Mouse (Mus musculus): Measurements from ENCODE around the gene Ocrl. TPM values are rescaled to one million over a fixed set of nuclear protein-coding genes. Genes with fewer than 3 reads are reported as not detected.

Ocrl gene
- polyA plus RNA-seq, 1 experiment from 2014 or later = 24.9 TPM

- H3K9me3 ChIP-seq = no peaks in the 10 kb centered on the region
- no peak overlapping the region for H3K9ac ChIP-seq
- H3K4me1 ChIP-seq = no peaks in the 10 kb centered on the region
- H3K36me3 ChIP-seq = no peaks in the 10 kb centered on the region
- peak overlapping the region; percentile 52 for H3K4me2 ChIP-seq
- H3K27ac ChIP-seq = no peak overlapping the region
- H3K4me3 ChIP-seq = peak overlapping the region; percentile 25
- WGBS = 29% methylated on average over 19 of the region's 19 CpGs
- no peak for ATAC-seq (ENCODE audit: insufficient number of reproducible peaks, insufficient read depth, low FRiP score, low TSS enrichment, low read depth)
- H3K27me3 ChIP-seq = no peaks in the 10 kb centered on the region; the same call in 1 of the 2 replicates
These were observed 72.9 kb downstream of the Ocrl start for GRCm38 (mm10) chrX:47985000-47985619.

GRCm38 (mm10) chrX:47988024-47988423 is 75.8 kb downstream of the Ocrl start:
- ATAC-seq (ENCODE audit: insufficient number of reproducible peaks, insufficient read depth, low FRiP score, low TSS enrichment, low read depth) = no peak
- no peak overlapping the region for H3K4me3 ChIP-seq
- 53% methylated on average over 8 of the region's 8 CpGs for WGBS
- no peaks in the 10 kb centered on the region for H3K4me1 ChIP-seq
- no peak overlapping the region for H3K27ac ChIP-seq
- H3K9me3 ChIP-seq = no peaks in the 10 kb centered on the region
- H3K27me3 ChIP-seq = no peaks in the 10 kb centered on the region; the same call in 1 of the 2 replicates
- no peak overlapping the region for H3K9ac ChIP-seq
- H3K36me3 ChIP-seq = no peaks in the 10 kb centered on the region
- H3K4me2 ChIP-seq = no peak overlapping the region

GRCm38 (mm10) chrX:47992606-47993005 is 80.4 kb downstream of the Ocrl start:
- H3K27ac ChIP-seq = no peak overlapping the region
- no peaks in the 10 kb centered on the region for H3K4me1 ChIP-seq
- H3K4me2 ChIP-seq = peak overlapping the region; percentile 33
- ATAC-seq (ENCODE audit: insufficient number of reproducible peaks, insufficient read depth, low FRiP score, low TSS enrichment, low read depth) = no peak
- 24% methylated on average over 8 of the region's 8 CpGs for WGBS
- no peaks in the 10 kb centered on the region for H3K9me3 ChIP-seq
- no peaks in the 10 kb centered on the region for H3K27me3 ChIP-seq
- H3K4me3 ChIP-seq = no peak overlapping the region
- no peaks in the 10 kb centered on the region for H3K36me3 ChIP-seq
- H3K9ac ChIP-seq = no peak overlapping the region

- Histone ChIP-seq H3K27ac (no peak overlapping the region), H3K4me2 (no peak overlapping the region), H3K4me1 (no peaks in the 10 kb centered on the region), H3K9ac (no peak overlapping the region), H3K4me3 (no peak overlapping the region), H3K27me3 (no peaks in the 10 kb centered on the region), H3K9me3 (no peaks in the 10 kb centered on the region), H3K36me3 (no peaks in the 10 kb centered on the region)
- ATAC-seq (ENCODE audit: insufficient number of reproducible peaks, insufficient read depth, low FRiP score, low TSS enrichment, low read depth) = no peak
- 86% methylated on average over 8 of the region's 8 CpGs for WGBS
These were observed 86.2 kb downstream of the Ocrl start for GRCm38 (mm10) chrX:47998412-47998811.

GRCm38 (mm10) chrX:48001151-48001550 is 89.0 kb downstream of the Ocrl start:
- H3K27ac ChIP-seq = no peak overlapping the region
- no peak for ATAC-seq (ENCODE audit: insufficient number of reproducible peaks, insufficient read depth, low FRiP score, low TSS enrichment, low read depth)
- H3K36me3 ChIP-seq = no peaks in the 10 kb centered on the region
- H3K4me2 ChIP-seq = no peak overlapping the region
- no peaks in the 10 kb centered on the region for H3K9me3 ChIP-seq
- no peak overlapping the region for H3K4me3 ChIP-seq
- H3K4me1 ChIP-seq = no peaks in the 10 kb centered on the region
- WGBS = 79% methylated on average over 7 of the region's 7 CpGs
- no peaks in the 10 kb centered on the region for H3K27me3 ChIP-seq
- no peak overlapping the region for H3K9ac ChIP-seq

- WGBS = 83% methylated on average over 1 of the region's 1 CpGs
- Histone ChIP-seq H3K27me3 (no peaks in the 10 kb centered on the region), H3K9me3 (no peaks in the 10 kb centered on the region), H3K4me3 (no peak overlapping the region), H3K9ac (no peak overlapping the region), H3K4me1 (no peaks in the 10 kb centered on the region), H3K4me2 (no peak overlapping the region), H3K27ac (no peak overlapping the region), H3K36me3 (no peaks in the 10 kb centered on the region)
- ATAC-seq (ENCODE audit: insufficient number of reproducible peaks, insufficient read depth, low FRiP score, low TSS enrichment, low read depth) = no peak
These were observed 92.6 kb downstream of the Ocrl start for GRCm38 (mm10) chrX:48004786-48005185.

GRCm38 (mm10) chrX:48006062-48006461 is 93.9 kb downstream of the Ocrl start:
- Histone ChIP-seq H3K27ac (no peak overlapping the region), H3K9ac (no peak overlapping the region), H3K4me2 (no peak overlapping the region), H3K4me3 (no peak overlapping the region), H3K27me3 (no peaks in the 10 kb centered on the region), H3K36me3 (no peaks in the 10 kb centered on the region), H3K4me1 (no peaks in the 10 kb centered on the region), H3K9me3 (no peaks in the 10 kb centered on the region)
- 53% methylated on average over 8 of the region's 8 CpGs for WGBS
- no peak for ATAC-seq (ENCODE audit: insufficient number of reproducible peaks, insufficient read depth, low FRiP score, low TSS enrichment, low read depth)

GRCm38 (mm10) chrX:48011656-48012055 is 99.5 kb downstream of the Ocrl start:
- Histone ChIP-seq H3K4me1 (no peaks in the 10 kb centered on the region), H3K4me3 (no peak overlapping the region), H3K9ac (no peak overlapping the region), H3K27ac (no peak overlapping the region), H3K36me3 (no peaks in the 10 kb centered on the region), H3K4me2 (no peak overlapping the region), H3K27me3 (no peaks in the 10 kb centered on the region), H3K9me3 (no peaks in the 10 kb centered on the region)
- 94% methylated on average over 3 of the region's 3 CpGs for WGBS
- ATAC-seq (ENCODE audit: insufficient number of reproducible peaks, insufficient read depth, low FRiP score, low TSS enrichment, low read depth) = no peak

Other genes with a start within 250 kb of the Ocrl start
- 34.5 and 37.9 TPM in 2 replicates for gene Smarca1, start 19.4 kb upstream of the Ocrl start, polyA plus RNA-seq (2015; fragmentation: Nextera tagmentation; extraction: Ambion mirVana)
- gene Apln, start 122.5 kb downstream of the Ocrl start, polyA plus RNA-seq (2015; fragmentation: Nextera tagmentation; extraction: Ambion mirVana) = 8.8 and 9.7 TPM in 2 replicates
- 4.4 and 4.6 TPM in 2 replicates for gene Xpnpep2, start 196.3 kb downstream of the Ocrl start, polyA plus RNA-seq (2015; fragmentation: Nextera tagmentation; extraction: Ambion mirVana)
- gene Sash3, start 234.0 kb downstream of the Ocrl start, polyA plus RNA-seq (2015; fragmentation: Nextera tagmentation; extraction: Ambion mirVana) = 1.6 and 1.8 TPM in 2 replicates